Mouse (Mus musculus) lung, adult 2 months (tissue): ENCODE measurements at regions not wholly inside any gene's neighbourhood (a gene's known extent, or its start where the extent isn't known, plus 50 kb on each side); places are given as distances from the start of the nearest gene placed in this dataset.

ENCODE experiments used
- CTCF ChIP-seq: fragments of 200-500 bp; IDR thresholded peaks from 2 replicates; pipeline ENCODE4 v1.5.1; 2011; ENCODE audit warnings: mild to moderate bottlenecking, low read length, control low read depth; ENCODE audit not compliant: insufficient read depth
- POLR2A ChIP-seq: fragments of 200-500 bp; IDR thresholded peaks from 2 replicates; pipeline ENCODE4 v1.6.1; 2011; ENCODE audit warnings: low read depth, mild to moderate bottlenecking, control low read depth, low read length, borderline replicate concordance; ENCODE audit errors: extremely low read depth

- TF ChIP-seq CTCF (no peak), POLR2A (no peak)
These were observed 477.7 kb upstream of the Auts2 start for GRCm38 (mm10) chr5:133020821-133021220.
